Mouse (Mus musculus) T-helper 1 cell (primary cell): Measurements from ENCODE around the gene Sh2d1b1.
"Not testable (repeated sequence)": the region's sequence is repeated elsewhere in the genome, so short reads cannot be mapped to it uniquely, and the experiment has no call there.

Experiments used
- in situ Hi-C: fragments of 300-600 bp; cut with MboI, MseI; formaldehyde crosslinking; loops from one replicate; pipeline ENCODE4 v1.15.1; 2025; ENCODE audit warnings: high pct_unique_total_duplicates

Sh2d1b1 gene

GRCm38 (mm10) chr1:170277016-170277415, at the start of gene Sh2d1b1:
Gene Sh2d1b1 (plus strand): TSS chr1:170277320.
- in situ Hi-C loops: no loop called here

- in situ Hi-C loops: not testable (repeated sequence)
These were observed 44.4 kb upstream of the Sh2d1b1 start, which contains the start of gene Sh2d1b2 for GRCm38 (mm10) chr1:170232688-170233087. Gene Sh2d1b2 (plus strand): TSS chr1:170232749.

- in situ Hi-C loops: no loop called here
These were observed 32.1 kb upstream of the Sh2d1b1 start for GRCm38 (mm10) chr1:170245016-170245415.

DNA sequence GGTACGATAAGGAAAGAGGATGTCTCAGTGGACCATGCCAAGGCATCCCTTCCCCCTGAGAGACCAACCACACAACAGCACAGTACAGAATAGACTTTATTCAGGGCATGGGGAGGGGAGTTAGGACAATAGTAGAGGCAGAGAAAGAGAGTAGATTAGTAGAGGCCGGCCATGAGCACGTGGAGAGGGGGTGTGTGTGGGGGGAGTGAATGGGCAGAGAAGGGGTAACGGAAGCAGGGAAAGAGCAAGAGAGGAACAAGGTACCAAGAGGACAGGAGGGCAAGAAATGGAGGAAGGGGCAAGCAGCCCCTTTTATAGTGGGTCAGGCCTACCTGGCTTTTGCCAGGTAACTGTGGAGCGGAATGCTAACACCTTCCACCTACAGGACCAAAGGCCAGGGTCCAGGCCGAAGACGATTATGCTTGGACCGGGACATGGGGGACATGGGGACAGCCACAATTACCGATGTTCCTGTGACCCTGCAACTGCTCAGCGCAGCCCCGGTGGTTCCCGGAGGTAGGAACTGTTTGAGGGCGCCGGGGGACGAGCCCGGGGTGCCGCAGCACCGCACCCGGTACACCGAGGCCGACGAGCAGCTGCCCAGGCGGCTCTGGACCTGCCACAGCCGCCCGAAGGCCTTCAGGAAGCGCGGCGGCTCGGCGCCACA, 22.1 kb upstream of the Sh2d1b1 start:
- in situ Hi-C loops: no loop called here

DNA sequence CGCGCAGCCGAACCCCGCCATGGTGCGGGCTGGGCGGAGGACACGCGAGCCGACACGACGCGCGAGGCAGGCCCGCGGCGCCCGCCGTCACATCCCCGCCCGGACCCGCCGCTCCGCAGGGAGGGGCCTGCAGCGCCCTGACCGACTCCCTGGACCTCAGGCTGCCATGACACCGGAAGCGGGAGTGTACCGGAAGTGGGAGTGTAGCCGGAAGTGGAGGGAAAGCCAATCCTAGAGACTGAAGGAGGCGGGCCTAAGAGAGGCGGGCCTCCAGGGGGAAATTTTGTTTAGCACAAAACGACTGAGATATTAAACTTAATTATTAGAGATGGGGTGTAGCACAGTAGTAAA, 21.6 kb upstream of the Sh2d1b1 start:
- in situ Hi-C loops: no loop called here

- in situ Hi-C loops: no loop called here
These were observed 6.8 kb upstream of the Sh2d1b1 start for GRCm38 (mm10) chr1:170270281-170270680.

GRCm38 (mm10) chr1:170270696-170271095, 6.4 kb upstream of the Sh2d1b1 start:
- in situ Hi-C loops: no loop called here

- in situ Hi-C loops: no loop called here
These were observed 3.9 kb upstream of the Sh2d1b1 start for GRCm38 (mm10) chr1:170273252-170273651.

- in situ Hi-C loops: no loop called here
These were observed 5.5 kb downstream of the Sh2d1b1 start for GRCm38 (mm10) chr1:170282415-170283129.

- in situ Hi-C loops: no loop called here
These were observed 15.3 kb downstream of the Sh2d1b1 start for GRCm38 (mm10) chr1:170292239-170292951.

- in situ Hi-C loops: no loop called here
These were observed 16.1 kb downstream of the Sh2d1b1 start for GRCm38 (mm10) chr1:170293257-170293656.

DNA sequence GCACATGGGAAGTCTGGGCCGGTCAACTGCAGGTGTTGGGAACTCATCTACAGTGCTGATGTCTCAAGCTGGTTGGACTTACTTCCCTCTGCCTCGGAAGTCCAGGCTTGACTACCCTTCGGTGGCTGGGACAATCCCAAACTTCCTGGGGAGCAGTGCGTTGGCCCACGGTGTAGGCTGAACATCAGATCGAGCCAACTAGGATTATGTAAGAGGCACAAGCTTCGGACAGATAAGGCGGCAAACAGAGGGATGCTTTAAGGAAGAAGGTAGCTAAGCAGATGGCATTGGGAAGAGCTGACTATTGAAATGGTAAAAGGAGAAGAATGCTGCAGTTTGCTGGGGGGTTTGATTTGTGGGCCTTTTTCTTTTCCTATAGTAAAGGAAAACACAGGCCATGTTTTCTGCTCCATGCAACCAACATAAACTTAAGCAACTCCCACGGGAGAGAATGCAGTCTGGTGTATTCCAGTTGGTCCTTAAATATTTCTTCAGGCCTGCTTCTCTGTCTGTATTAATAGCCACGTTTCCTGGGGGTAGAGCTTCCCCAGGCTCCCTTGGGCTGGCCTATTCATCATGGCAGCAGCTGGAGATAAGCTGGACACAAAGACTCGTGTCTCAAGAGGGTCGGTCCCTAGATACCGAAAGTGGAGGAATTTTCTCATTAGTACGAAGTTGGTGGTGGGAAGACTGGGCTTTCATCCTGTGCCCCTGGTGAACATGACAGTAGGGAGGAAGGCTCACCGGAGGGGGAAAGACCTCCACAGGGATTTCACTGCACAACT, 17.9 kb downstream of the Sh2d1b1 start:
- in situ Hi-C loops: no loop called here

- in situ Hi-C loops: no loop called here
These were observed 22.4 kb downstream of the Sh2d1b1 start for GRCm38 (mm10) chr1:170299496-170299895.

DNA sequence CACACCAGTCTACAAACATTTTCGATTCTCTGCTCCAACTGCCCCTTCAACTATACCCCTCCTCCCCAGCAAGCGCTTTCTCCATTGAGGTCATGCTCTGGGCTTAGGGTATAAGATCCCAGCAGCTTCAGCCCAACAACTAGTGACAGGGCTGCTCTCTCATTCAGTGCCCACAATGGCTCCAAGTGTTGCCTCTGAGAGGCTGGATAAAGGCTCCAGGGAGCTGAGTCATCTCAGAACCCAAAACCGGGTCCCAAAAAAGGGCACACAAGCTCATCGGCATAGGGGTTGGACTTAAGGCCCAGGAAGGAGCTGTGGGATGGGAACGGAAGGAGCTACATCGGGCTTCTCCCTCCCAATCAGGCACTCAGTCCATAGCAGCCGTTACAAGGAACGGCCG, 24.6 kb downstream of the Sh2d1b1 start:
- in situ Hi-C loops: no loop called here

DNA sequence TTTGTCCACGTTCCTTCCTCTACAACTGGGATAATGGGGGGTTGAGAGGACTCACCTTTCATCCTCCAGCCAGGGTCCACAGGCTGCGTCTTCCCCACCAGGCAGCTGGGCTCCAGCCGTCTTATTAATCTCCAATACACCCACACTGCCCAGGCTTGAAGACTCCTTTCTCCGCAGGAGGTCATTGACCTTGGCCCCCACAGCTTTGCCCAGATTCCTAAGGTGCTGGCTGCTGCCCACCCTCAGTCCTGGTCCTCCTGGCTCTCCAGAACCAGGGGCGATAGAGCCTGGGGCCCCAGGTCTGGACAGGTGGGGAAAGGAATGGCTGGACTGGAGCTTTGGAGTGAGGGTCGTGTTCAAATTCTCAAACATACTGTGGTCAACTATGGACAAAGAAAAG, 25.3 kb downstream of the Sh2d1b1 start:
- in situ Hi-C loops: no loop called here

GRCm38 (mm10) chr1:170303103-170303502, 26.0 kb downstream of the Sh2d1b1 start:
- in situ Hi-C loops: no loop called here

- in situ Hi-C loops: no loop called here
These were observed 27.9 kb downstream of the Sh2d1b1 start for GRCm38 (mm10) chr1:170305002-170305401.

DNA sequence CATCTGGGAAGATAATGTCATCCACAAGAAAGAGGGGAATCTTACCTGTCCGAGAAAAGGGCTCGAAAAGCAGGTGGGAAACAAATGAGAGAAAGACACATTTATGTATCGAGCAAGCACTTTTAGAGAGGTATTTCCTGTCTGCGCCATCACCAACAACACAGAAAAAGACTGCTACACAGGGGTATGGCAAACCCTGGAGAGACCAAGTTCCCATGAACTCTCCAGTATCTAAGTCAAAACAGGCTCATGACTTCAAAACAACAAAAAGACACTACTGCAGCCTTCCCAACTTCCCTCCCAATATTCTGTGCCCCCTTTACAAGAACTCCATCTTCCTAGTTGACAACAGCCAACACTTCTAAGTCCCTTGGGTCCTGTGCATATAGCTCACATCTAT, 29.1 kb downstream of the Sh2d1b1 start, which contains the start of gene Gm7694:
Gene Gm7694 (minus strand): TSS at position 101 of the 400 bp plus-strand sequence.
- in situ Hi-C loops: no loop called here

- in situ Hi-C loops: no loop called here
These were observed 31.4 kb downstream of the Sh2d1b1 start, which contains the start of gene Spata46 for GRCm38 (mm10) chr1:170308503-170308902. Gene Spata46 (plus strand): TSS chr1:170308803.

DNA sequence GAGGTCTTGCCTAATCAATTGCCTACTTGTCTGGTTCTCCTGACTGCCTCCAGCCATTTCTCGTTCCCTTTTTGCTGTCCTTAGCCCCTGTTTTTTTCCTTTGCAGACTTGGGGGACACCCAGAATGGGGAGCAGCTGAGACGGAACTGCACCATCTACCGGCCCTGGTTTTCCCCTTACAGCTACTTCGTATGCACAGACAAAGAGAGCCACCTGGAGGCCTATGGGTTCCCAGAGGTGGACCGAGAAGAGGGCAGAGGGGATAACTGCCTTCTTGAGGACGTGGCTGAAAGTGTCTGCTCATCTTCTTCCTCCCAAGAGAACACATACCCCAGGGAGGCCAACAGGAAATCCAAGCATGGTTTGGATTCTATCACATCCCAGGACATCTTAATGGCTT, 34.3 kb downstream of the Sh2d1b1 start:
- in situ Hi-C loops: no loop called here

DNA sequence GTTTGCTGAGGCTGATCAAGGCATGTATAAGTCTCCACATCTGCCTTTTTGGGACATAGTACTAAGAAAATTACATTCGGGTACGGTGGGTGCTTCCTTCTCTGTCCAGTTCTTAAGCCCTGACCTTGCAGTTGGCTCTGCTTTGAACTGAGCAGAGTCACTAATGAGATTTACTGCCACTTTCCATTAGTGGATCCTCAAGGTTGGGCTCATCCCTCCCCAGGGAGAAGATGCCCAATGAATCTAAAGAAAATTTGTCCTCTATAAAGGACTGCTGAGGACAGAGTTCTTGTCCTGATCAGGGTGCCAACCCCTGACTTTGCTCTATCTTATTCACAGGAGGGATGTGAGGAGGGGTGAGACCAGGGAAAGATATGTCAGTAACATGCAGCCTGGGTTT, 44.9 kb downstream of the Sh2d1b1 start:
- in situ Hi-C loops: no loop called here

DNA sequence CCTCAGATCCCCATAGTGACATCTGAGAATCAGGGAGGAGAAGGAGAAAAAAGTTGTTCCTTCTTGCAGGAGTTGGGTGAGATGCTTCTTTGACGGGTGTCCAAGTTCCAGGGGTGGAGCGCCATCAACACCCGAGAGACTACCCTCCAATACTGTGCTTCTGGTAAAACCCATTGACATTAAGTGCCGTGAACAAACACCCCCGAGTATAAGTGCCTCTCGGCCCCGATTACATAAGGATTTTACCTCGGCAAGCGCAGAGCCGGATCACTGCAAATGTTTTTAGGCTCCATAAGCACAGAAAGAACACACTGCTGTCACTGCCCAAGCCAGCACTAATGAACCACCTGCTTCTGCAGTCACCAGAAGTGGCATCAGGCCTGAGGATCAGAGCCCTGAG, 45.9 kb downstream of the Sh2d1b1 start:
- in situ Hi-C loops: no loop called here
